Mouse (Mus musculus) limb, embryonic 13.5 days (tissue): ENCODE data around the gene Gpx2. TPM values are rescaled to one million over a fixed set of nuclear protein-coding genes. Genes with fewer than 3 reads are reported as not detected.
"Not testable (repeated sequence)": the region's sequence is repeated elsewhere in the genome, so short reads cannot be mapped to it uniquely, and the experiment has no call there.

Source experiments
- ATAC-seq: fragments of 200-750 bp; cut with Nextera tagmentation; 2 replicates; pipeline ENCODE4 v1.8.0; 2017; ENCODE audit warnings: low read depth, moderate number of reproducible peaks, moderate TSS enrichment; ENCODE audit not compliant: low FRiP score
- H3K27ac ChIP-seq: fragments of 300-500 bp; sonication (generic); 2 replicates; pipeline ENCODE4 v1.5.1; 2015; ENCODE audit warnings: inconsistent platforms, mild to moderate bottlenecking, moderate library complexity
- H3K27me3 ChIP-seq: fragments of 300-500 bp; sonication (generic); 2 replicates; pipeline ENCODE4 v1.6.1; 2015; ENCODE audit warnings: mild to moderate bottlenecking, inconsistent platforms
- H3K36me3 ChIP-seq: fragments of 300-500 bp; sonication (generic); 2 replicates; pipeline ENCODE4 v1.6.1; 2015; ENCODE audit warnings: inconsistent platforms, mild to moderate bottlenecking, moderate library complexity
- H3K4me1 ChIP-seq: fragments of 300-500 bp; sonication (generic); 2 replicates; pipeline ENCODE4 v1.6.1; 2015; ENCODE audit warnings: inconsistent platforms
- H3K4me2 ChIP-seq: fragments of 300-500 bp; sonication (generic); replicated peaks from 2 replicates; pipeline ENCODE4 v1.6.1; 2015; ENCODE audit warnings: inconsistent platforms, mild to moderate bottlenecking, moderate library complexity
- H3K4me3 ChIP-seq: fragments of 300-500 bp; sonication (generic); 2 replicates; pipeline ENCODE4 v1.5.1; 2015; ENCODE audit warnings: moderate library complexity, mild to moderate bottlenecking, inconsistent platforms
- H3K9ac ChIP-seq: fragments of 300-500 bp; sonication (generic); 2 replicates; pipeline ENCODE4 v1.6.1; 2015; ENCODE audit warnings: mild to moderate bottlenecking, inconsistent platforms
- H3K9me3 ChIP-seq: fragments of 300-500 bp; sonication (generic); 2 replicates; pipeline ENCODE4 v1.6.1; 2016; ENCODE audit warnings: inconsistent platforms
- WGBS: fragments of 180-500 bp; shearing (Covaris S2); methylation state at CpG from one replicate; pipeline ENCODE4 v1.1.7; 2015; 5-methylcytosine and 5-hydroxymethylcytosine counted together
- polyA plus RNA-seq: library from polyadenylated mRNA; unstranded; fragments of >200 nt; fragmentation: Nextera tagmentation; extraction: Ambion mirVana; gene quantifications from 2 replicates; pipeline ENCODE4 v1.2.1, GENCODE M21; 2015

The Gpx2 gene
- polyA plus RNA-seq, 1 experiment from 2014 or later, result 0.31 TPM

GRCm38 (mm10) chr12:76803028-76803427, 7.7 kb upstream of the Gpx2 start:
- no peak for ATAC-seq
- H3K27me3 ChIP-seq, result no peaks in the 10 kb centered on the region
- 92% methylated on average over 10 of the region's 10 CpGs for whole genome bisulfite sequencing
- no peak overlapping the region for H3K4me3 ChIP-seq
- no peak overlapping the region for H3K27ac ChIP-seq
- H3K9me3 ChIP-seq, result no peaks in the 10 kb centered on the region
- no peak overlapping the region for H3K4me2 ChIP-seq
- H3K36me3 ChIP-seq, result 0 out of 2 replicates have a peak, but pooled peaks cover 3% of the 10 kb centered on the region
- H3K9ac ChIP-seq, result no peak overlapping the region
- peaks cover 7% of the 10 kb centered on the region; the same call in 1 of the 2 replicates for H3K4me1 ChIP-seq

GRCm38 (mm10) chr12:76798008-76798720, 2.8 kb upstream of the Gpx2 start:
- Histone ChIP-seq H3K4me3 (no peak overlapping the region), H3K27me3 (no peaks in the 10 kb centered on the region), H3K9ac (no peak overlapping the region), H3K27ac (no peak overlapping the region), H3K9me3 (no peaks in the 10 kb centered on the region), H3K4me1 (peaks cover 7% of the 10 kb centered on the region; the same call in 1 of the 2 replicates), H3K4me2 (no peak overlapping the region), H3K36me3 (0 out of 2 replicates have a peak, but pooled peaks cover 3% of the 10 kb centered on the region)
- ATAC-seq, result no peak
- WGBS, result 69% methylated on average over 5 of the region's 5 CpGs

GRCm38 (mm10) chr12:76796938-76797539, 1.7 kb upstream of the Gpx2 start:
- Histone ChIP-seq H3K36me3 (0 out of 2 replicates have a peak, but pooled peaks cover 3% of the 10 kb centered on the region), H3K4me1 (peaks cover 7% of the 10 kb centered on the region; the same call in 1 of the 2 replicates), H3K9ac (no peak overlapping the region), H3K4me2 (no peak overlapping the region), H3K4me3 (no peak overlapping the region), H3K27ac (no peak overlapping the region), H3K27me3 (no peaks in the 10 kb centered on the region), H3K9me3 (no peaks in the 10 kb centered on the region)
- no peak for ATAC-seq
- WGBS, result 81% methylated on average over 7 of the region's 7 CpGs

- not testable (repeated sequence) for H3K27me3 ChIP-seq, H3K4me3 ChIP-seq, H3K27ac ChIP-seq, H3K9me3 ChIP-seq, H3K4me1 ChIP-seq, H3K4me2 ChIP-seq, H3K36me3 ChIP-seq, ATAC-seq, H3K9ac ChIP-seq
- 54% methylated on average over 14 of the region's 14 CpGs for WGBS
These were observed 2.8 kb downstream of the Gpx2 start for GRCm38 (mm10) chr12:76792540-76792939.

GRCm38 (mm10) chr12:76790446-76791084, 4.8 kb downstream of the Gpx2 start:
- no peaks in the 10 kb centered on the region for H3K27me3 ChIP-seq
- no peaks in the 10 kb centered on the region for H3K36me3 ChIP-seq
- H3K9ac ChIP-seq, result no peak overlapping the region
- H3K4me2 ChIP-seq, result no peak overlapping the region
- 63% methylated on average over 8 of the region's 8 CpGs for WGBS
- H3K9me3 ChIP-seq, result no peaks in the 10 kb centered on the region
- H3K27ac ChIP-seq, result no peak overlapping the region
- no peak for ATAC-seq
- H3K4me3 ChIP-seq, result no peak overlapping the region
- no peaks in the 10 kb centered on the region for H3K4me1 ChIP-seq

- 62% methylated on average over 10 of the region's 10 CpGs for WGBS
These were observed 11.2 kb downstream of the Gpx2 start for GRCm38 (mm10) chr12:76784056-76784619.

GRCm38 (mm10) chr12:76780639-76781468, 14.5 kb downstream of the Gpx2 start:
- H3K4me3 ChIP-seq, result no peak overlapping the region
- peaks cover 5% of the 10 kb centered on the region for H3K36me3 ChIP-seq
- no peaks in the 10 kb centered on the region for H3K27me3 ChIP-seq
- no peaks in the 10 kb centered on the region for H3K4me1 ChIP-seq
- H3K9ac ChIP-seq, result no peak overlapping the region
- no peak overlapping the region for H3K27ac ChIP-seq
- no peak overlapping the region for H3K4me2 ChIP-seq
- WGBS, result 74% methylated on average over 12 of the region's 12 CpGs
- no peaks in the 10 kb centered on the region for H3K9me3 ChIP-seq
- no peak for ATAC-seq

More at GRCm38 (mm10) chr12:76784056-76784619, 11.2 kb downstream of the Gpx2 start:
- Histone ChIP-seq H3K4me1 (no peaks in the 10 kb centered on the region), H3K9ac (no peak overlapping the region), H3K36me3 (no peaks in the 10 kb centered on the region; the same call in 1 of the 2 replicates), H3K9me3 (no peaks in the 10 kb centered on the region), H3K4me3 (no peak overlapping the region), H3K27me3 (no peaks in the 10 kb centered on the region), H3K4me2 (no peak overlapping the region), H3K27ac (no peak overlapping the region)
- ATAC-seq, result no peak

GRCm38 (mm10) chr12:76779951-76780350, 15.4 kb downstream of the Gpx2 start:
- WGBS, result 82% methylated on average over 5 of the region's 5 CpGs

GRCm38 (mm10) chr12:76778305-76779083, 16.9 kb downstream of the Gpx2 start:
- no peak overlapping the region for H3K4me3 ChIP-seq
- no peak overlapping the region for H3K9ac ChIP-seq

More at GRCm38 (mm10) chr12:76779951-76780350, 15.4 kb downstream of the Gpx2 start:
- H3K4me1 ChIP-seq, result no peaks in the 10 kb centered on the region
- no peak overlapping the region for H3K4me3 ChIP-seq
- no peak overlapping the region for H3K27ac ChIP-seq
- no peaks in the 10 kb centered on the region for H3K27me3 ChIP-seq
- no peaks in the 10 kb centered on the region for H3K9me3 ChIP-seq
- no peak for ATAC-seq
- peaks cover 5% of the 10 kb centered on the region for H3K36me3 ChIP-seq
- no peak overlapping the region for H3K9ac ChIP-seq
- H3K4me2 ChIP-seq, result no peak overlapping the region

GRCm38 (mm10) chr12:76777845-76778244, 17.5 kb downstream of the Gpx2 start:
- ATAC-seq, result no peak
- Histone ChIP-seq H3K36me3 (peaks cover 5% of the 10 kb centered on the region), H3K27me3 (no peaks in the 10 kb centered on the region)

More at GRCm38 (mm10) chr12:76778305-76779083, 16.9 kb downstream of the Gpx2 start:
- Histone ChIP-seq H3K27ac (no peak overlapping the region), H3K9me3 (no peaks in the 10 kb centered on the region), H3K36me3 (peaks cover 5% of the 10 kb centered on the region), H3K4me2 (no peak overlapping the region), H3K27me3 (no peaks in the 10 kb centered on the region), H3K4me1 (no peaks in the 10 kb centered on the region)
- ATAC-seq, result no peak
- WGBS, result 81% methylated on average over 10 of the region's 10 CpGs

GRCm38 (mm10) chr12:76776898-76777297, 18.5 kb downstream of the Gpx2 start:
- Histone ChIP-seq H3K27ac (no peak overlapping the region), H3K36me3 (peaks cover 5% of the 10 kb centered on the region), H3K4me2 (no peak overlapping the region), H3K4me1 (no peaks in the 10 kb centered on the region), H3K9ac (no peak overlapping the region), H3K27me3 (no peaks in the 10 kb centered on the region), H3K4me3 (no peak overlapping the region), H3K9me3 (no peaks in the 10 kb centered on the region)
- no peak for ATAC-seq
- WGBS, result 91% methylated on average over 5 of the region's 5 CpGs

More at GRCm38 (mm10) chr12:76777845-76778244, 17.5 kb downstream of the Gpx2 start:
- H3K27ac ChIP-seq, result no peak overlapping the region
- H3K4me1 ChIP-seq, result no peaks in the 10 kb centered on the region
- no peaks in the 10 kb centered on the region for H3K9me3 ChIP-seq
- H3K4me2 ChIP-seq, result no peak overlapping the region
- H3K9ac ChIP-seq, result no peak overlapping the region
- no peak overlapping the region for H3K4me3 ChIP-seq
